Mouse (Mus musculus): ENCODE data around the gene Cdca7l.
"Not testable (repeated sequence)": the region's sequence is repeated elsewhere in the genome, so short reads cannot be mapped to it uniquely, and the experiment has no call there.

The Cdca7l gene

DNA sequence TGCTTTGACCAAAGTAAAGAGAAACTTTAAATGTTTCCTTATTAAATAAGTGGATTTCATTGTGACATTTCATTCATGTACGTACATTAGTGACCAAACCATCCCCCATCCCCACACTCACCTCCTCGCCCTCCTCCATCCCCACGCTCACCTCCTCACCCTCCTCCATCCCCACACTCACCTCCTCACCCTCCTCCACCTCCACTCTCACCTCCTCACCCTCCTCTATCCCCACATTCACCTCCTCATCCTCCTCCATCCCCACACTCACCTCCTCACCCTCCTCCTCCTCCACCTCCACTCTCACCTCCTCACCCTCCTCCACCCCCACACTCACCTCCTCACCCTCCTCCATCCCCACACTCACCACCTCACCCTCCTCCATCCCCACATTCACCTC lies 57.2 kb downstream of the Cdca7l start:
- no peak for DNase-seq (ENCODE audit: low spot score in 2 of 2)

- DNase-seq (ENCODE audit: low spot score in 2 of 2): no peak
Observed at GRCm38 (mm10) chr12:117862655-117863054, 58.6 kb downstream of the Cdca7l start.

DNA sequence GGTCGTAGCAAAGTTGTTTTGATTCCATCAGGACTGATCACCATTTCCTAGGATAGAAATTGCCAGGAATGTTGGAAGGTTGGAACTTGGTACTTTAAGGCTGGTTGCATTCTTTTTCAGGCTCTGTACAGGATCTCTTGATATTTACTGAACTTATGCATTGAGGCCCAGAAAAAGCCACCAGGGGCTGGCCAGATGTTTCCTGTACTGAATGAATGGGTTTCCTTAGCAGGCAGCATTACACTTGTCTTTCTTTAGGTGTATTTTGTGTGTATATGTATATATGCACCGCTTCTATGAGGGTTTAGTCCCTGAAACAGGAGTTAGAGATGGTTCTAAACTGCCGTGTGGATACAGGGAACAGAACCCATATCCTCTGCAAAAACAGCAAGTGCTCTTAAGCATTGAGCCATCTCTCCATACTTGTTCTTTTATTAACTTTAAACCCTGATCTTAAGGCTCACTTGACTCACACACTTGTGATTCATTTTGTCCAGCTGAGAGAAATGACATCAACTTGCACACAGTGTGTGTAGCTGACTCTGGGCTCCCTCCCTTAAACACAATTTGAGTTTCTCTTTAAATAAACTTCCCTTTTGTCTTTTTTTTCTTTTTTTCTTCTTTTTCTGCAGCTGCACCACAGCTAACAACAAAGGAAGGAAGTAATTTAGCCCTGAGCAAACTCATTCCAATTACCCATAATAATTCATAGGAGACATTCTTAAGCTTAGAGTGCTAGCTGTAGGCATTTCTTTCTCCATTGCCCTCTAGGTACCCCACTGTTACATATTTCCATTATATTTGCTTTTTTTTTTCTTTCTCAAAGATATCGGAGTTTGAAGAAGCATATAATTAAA lies 63.8 kb downstream of the Cdca7l start:
- DNase-seq (ENCODE audit: low spot score in 2 of 2): no peak

DNA sequence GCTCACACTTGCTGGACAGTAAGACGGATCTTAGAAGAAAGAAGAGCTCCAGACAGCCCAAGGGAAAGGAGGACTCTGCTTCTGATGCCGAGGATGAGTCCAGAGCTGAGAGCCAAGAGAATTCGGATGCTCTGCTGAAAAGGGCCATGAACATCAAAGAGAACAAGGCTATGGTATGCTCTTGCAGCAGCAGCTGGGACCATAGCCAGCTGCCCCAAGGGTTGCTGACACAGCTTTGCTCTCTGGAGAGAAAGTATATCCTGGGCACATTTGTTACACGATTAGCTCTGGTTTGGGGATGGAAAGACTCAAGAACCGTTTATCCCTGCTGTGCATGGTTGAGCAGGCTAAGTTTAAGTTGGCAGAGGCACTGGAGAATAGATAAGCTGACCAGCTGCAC lies 68.2 kb downstream of the Cdca7l start:
- no peak for DNase-seq (ENCODE audit: low spot score in 2 of 2)

DNA sequence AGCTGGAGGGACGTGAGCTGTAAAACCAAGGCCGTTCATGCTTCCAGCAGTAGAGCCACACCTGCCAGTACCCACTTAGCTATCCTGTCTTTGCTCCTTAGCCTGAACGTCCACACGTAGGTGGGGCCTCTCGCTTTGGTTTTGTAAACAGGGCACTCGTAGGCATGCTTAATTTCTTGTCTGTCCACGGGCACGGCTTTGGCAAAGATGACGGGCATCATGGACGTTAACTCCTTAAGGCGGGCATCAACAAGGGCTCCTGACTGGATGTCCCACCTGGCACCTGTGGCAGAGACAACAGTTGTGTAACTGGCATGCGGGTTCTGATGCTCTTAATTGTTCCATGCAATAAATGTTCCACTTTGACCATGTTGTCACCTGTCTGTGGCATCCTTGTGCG lies 74.3 kb downstream of the Cdca7l start:
- no peak for DNase-seq (ENCODE audit: low spot score in 2 of 2)

DNA sequence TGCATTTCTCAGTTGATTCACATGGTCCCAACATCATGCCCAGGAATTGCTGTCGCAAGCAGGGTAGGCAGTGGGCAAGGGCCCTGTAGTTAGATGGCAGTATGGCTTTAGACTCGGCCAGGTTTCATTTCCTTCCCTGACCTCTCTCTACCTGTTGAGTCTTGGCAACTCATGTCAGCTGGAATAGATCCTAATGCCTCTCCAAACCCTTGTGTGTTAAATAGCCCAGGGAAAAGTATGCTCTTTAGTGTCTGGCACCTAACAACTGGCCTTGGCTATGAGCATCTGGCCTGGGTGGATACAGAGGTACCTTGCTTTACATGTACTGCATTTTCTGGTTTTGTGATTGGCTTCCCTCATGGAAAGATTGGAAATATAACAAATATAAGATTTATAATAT lies 80.5 kb downstream of the Cdca7l start:
- no peak for DNase-seq (ENCODE audit: low spot score in 2 of 2)

- no peak for DNase-seq (ENCODE audit: low spot score in 2 of 2)
Observed at GRCm38 (mm10) chr12:117887422-117887821, 83.3 kb downstream of the Cdca7l start.

DNA sequence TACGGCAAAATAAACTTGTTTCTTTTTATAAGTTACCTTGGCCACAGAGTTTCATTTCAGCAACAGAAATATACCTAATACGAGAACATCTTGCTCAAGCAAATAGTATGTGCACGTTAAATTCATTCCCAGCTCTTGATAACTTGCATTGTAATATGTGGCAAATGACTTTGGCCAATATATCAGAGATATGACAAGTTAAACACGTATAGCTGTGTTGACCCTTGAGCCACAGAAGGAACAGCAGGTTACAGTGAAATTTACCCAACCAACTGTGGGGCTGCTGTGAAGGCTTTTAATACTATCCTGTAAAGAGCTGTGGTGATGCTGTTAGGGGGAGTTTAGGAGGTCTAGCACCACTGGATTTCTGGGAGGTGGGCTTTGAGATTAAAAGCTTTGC lies 96.7 kb downstream of the Cdca7l start:
- not testable (repeated sequence) for DNase-seq (ENCODE audit: low spot score in 2 of 2)

GRCm38 (mm10) chr12:117901352-117901751 lies 97.3 kb downstream of the Cdca7l start:
- not testable (repeated sequence) for DNase-seq (ENCODE audit: low spot score in 2 of 2)

DNA sequence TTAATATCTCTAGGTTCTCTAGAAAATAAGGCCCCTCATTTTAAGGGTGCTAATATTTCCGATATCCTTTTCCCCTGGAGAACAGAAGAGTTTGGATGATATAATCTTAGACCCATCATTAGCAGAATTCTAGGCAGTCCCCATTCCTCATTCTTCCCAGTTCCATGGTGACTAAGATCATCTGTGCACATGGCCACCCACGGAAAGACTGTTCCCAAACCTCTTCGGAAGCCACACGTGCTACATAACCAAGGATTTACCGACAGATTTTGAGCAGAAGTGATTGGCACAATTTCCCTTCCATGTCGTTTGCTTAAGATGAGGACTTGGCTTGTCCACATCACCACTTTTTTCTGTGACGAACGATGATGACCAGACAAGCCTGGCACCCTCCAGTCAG lies 99.6 kb downstream of the Cdca7l start:
- no peak for DNase-seq (ENCODE audit: low spot score in 2 of 2)

DNA sequence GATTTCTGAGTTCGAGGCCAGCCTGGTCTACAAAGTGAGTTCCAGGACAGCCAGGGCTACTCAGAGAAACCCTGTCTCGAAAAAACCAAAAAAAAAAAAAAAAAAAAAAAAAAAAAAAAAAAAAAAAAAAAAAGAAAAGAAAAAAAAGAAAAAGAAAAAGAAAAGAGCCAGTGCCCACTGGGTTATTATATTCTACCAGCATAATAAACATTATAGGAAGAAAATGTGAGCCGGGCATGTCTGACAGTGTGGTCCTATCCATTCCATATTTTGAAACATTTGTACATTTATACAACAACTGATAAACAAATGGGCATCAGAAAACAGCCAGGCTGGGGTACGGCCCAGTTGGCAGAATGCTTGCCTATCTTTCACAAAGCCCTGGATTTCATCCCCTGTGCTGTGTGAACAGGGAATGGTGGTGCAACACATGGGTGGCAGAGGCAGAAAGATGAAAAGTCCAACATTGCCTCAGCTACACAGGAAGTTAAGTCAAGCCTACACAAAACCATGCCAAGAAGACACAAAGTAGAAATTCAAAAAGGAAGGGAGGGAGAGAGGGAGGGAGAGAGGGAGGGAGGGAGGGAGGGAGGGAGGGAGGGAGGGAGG lies 101.2 kb downstream of the Cdca7l start:
- not testable (repeated sequence) for DNase-seq (ENCODE audit: low spot score in 2 of 2)

DNA sequence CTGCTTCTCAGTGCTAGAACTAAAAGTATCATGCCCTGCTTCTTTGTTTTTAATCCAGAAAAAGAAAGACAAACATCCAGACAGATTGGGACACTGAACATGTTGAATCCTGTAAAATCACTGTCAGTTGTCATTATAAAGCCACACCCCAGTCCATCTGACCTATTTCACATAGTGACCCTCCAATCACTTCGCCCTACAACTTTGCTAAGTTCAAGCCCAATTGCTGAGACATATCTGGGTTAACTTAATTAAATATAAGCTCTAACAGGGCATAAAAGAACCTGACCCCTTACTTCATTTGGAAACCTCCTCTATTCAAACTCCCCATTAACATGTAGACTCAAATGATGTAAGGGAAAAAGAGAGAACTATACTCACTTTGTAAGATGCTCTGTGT lies 107.3 kb downstream of the Cdca7l start:
- DNase-seq (ENCODE audit: low spot score in 2 of 2): no peak

DNA sequence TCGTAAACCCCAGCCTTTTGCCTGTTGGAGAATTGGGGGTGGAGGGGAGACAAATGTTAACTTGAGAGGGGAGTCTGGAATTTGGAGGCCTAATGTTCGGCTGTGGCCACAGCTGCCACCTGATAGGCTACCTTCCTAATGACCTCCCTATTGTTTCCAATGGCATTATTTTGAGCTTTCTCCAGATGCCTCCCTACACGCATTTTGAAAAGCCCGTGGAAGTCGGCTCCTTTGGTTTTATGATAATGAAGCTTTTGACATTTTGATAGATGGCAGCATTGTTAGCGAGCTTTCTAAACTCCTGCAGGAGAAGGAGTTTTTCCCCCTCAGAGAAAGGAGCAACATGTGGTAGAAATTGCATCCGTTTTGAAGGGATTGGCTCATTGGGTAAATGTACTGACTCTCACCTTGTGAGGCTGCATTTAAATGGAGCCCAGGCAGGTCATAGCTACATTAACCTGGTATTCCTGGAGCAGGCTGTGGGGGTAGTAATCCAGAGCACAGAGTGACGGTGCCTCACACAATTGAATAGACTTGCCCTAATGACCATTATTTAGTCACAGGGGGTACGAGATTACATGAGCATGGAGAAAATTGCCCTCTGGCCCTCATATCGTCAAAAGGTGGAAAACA lies 110.6 kb downstream of the Cdca7l start:
- no peak for DNase-seq (ENCODE audit: low spot score in 2 of 2)

DNA sequence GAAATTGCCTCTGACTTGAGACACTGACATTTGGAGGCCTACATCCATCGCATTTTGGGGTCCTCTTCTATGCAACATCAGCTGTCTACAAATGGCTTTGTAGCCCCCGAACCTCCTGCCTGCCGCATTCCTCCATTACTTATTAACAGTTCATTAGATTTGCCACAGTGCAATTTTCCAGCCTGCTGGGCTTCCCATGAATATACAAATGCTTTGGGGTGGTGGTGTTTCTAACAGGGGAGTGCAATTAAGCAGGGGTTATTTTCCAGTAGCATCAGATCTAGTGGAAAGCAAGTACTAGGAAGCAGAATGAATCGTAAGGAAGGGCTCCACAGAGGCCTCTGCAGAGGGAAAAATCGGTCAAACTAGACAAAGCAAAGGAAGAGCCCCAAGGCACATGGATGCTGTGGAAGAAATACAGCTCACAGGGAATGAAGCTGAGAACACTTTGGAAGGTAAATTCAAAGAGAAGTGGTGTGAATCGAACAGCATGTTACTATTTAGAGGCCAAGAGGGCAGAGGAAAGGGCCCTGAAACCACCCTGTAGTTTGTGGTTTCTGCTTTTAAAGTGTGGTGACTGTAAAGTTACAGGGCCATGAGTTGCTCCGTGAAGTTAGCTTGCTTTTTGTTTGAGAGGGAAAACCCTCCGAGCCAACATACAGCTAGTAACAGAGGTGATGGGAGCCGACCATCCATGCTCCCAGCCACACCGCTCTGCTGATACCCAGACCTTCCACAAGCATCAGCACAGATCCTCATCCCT lies 111.9 kb downstream of the Cdca7l start:
- no peak for DNase-seq (ENCODE audit: low spot score in 2 of 2)

Data from spleen, postnatal 36 days (tissue).